Mouse (Mus musculus): ENCODE measurements at regions not wholly inside any gene's neighbourhood (a gene's known extent, or its start where the extent isn't known, plus 50 kb on each side); places are given as distances from the start of the nearest gene placed in this dataset.
A peak's percentile ranks its signal among the peaks of the same experiment; 100 is the strongest.
"Not testable (repeated sequence)": the region's sequence is repeated elsewhere in the genome, so short reads cannot be mapped to it uniquely, and the experiment has no call there.

DNA sequence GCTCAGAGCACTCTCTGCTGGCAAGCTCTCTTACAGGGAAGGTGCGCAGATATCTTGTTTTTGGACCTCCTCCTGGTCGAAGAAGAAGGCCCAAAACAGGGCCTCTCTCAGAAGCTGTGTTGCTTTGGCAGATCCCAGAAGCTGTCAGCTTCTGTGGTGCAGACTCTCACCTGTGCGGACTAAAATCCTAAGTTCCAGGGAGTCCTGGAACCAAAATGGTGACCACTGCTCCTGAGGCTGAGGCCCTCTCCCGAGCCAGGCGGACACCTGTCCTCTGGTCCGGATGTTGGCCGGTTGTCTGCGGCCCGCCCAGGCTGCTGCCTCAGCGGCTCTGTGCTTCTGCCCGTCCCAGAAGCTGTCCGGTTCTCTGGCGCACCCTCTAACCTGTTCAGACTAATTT, 318.6 kb downstream of the Dad1 start:
- not testable (repeated sequence) for H3K27me3 ChIP-seq (ENCODE audit: control insufficient read depth, insufficient read depth, low read length); H3K4me3 ChIP-seq (replicated peaks; ENCODE audit: low read length); H3K9me3 ChIP-seq (ENCODE audit: control insufficient read depth, low read length); ATAC-seq (ENCODE audit: low FRiP score); H3K27ac ChIP-seq; H3K4me1 ChIP-seq (replicated peaks; ENCODE audit: control insufficient read depth, insufficient read depth, low read length); DNase-seq (ENCODE audit: low spot score); H3K9ac ChIP-seq; H3K4me2 ChIP-seq (replicated peaks); H3K36me3 ChIP-seq (replicated peaks; ENCODE audit: control insufficient read depth, insufficient read depth)
- WGBS, result 88% methylated on average over 6 of the region's 13 CpGs

DNA sequence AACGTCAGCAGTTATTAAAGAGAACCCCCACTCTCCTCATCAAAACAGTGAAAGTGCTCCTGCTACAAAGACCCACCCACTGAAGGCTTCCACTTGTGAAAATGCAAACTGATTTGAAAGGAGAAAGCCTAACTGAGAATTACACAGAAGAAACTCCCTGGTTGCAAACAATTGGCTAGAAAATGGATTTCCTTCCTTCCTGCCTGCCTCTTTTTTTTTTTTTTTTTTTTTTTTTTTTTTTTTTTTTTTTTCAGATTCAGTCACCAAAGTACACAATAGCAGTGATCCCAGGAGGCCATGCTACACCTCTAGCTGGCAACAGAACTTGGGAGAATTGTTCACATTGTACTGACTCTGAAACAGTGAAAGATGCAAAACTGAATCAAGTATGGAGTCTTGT, 343.0 kb downstream of the Dad1 start:
- H3K9me3 ChIP-seq (ENCODE audit: control insufficient read depth, low read length), result no peaks in the 10 kb centered on the region
- no peaks in the 10 kb centered on the region for H3K27me3 ChIP-seq (ENCODE audit: control insufficient read depth, insufficient read depth, low read length)
- no peak overlapping the region for H3K4me2 ChIP-seq (replicated peaks)
- no peak overlapping the region for H3K27ac ChIP-seq
- WGBS, result 82% methylated on average over 1 of the region's 1 CpGs
- H3K9ac ChIP-seq, result no peak overlapping the region
- ATAC-seq (ENCODE audit: low FRiP score) (no peak), DNase-seq (ENCODE audit: low spot score) (no peak)
- no peaks in the 10 kb centered on the region for H3K4me1 ChIP-seq (replicated peaks; ENCODE audit: control insufficient read depth, insufficient read depth, low read length)
- H3K4me3 ChIP-seq (replicated peaks; ENCODE audit: low read length), result no peak overlapping the region
- H3K36me3 ChIP-seq (replicated peaks; ENCODE audit: control insufficient read depth, insufficient read depth), result no peaks in the 10 kb centered on the region

DNA sequence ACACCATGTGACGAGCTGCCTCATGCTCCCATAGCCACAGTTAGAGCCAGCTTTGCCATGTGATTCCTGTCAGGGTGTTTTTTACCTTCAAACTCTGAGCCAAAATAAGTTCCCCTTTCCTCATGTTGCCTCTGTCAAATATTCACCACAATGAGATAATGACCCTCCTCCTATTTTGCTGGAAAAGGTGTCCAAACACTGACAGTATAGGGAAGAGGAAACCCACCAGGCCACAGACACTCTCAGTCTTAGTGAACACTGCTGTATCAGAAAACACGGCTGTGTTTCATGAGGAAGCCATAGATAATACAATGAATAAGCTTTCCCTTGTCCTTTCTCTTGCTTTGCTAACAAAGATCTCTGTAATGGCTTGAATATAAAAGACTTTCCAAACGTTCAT, 349.3 kb downstream of the Dad1 start:
- 81% methylated on average over 3 of the region's 3 CpGs for WGBS
- H3K36me3 ChIP-seq (replicated peaks; ENCODE audit: control insufficient read depth, insufficient read depth), result no peaks in the 10 kb centered on the region
- H3K27me3 ChIP-seq (ENCODE audit: control insufficient read depth, insufficient read depth, low read length), result no peaks in the 10 kb centered on the region

DNA sequence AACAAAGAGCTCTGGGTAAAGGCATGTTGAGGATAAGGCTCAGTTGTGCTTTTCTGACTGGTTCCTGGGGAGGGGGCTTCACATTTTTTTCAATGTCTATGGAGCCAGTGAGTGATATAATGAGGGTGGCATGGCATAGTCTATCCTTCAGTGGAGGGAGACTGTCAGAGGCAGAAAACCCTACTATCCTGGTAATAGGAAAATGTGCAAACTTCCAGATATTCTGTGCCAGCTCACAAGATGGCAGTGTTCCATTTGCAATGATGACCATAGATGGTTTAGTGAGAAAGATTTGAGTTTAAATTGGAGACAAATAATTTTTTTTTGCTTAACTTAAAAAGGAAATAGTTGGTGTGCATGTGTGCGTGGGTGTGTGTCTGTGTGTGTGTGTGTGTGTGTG, 352.8 kb downstream of the Dad1 start:
- WGBS, result 95% methylated on average over 1 of the region's 1 CpGs
- Histone ChIP-seq H3K9me3 (ENCODE audit: control insufficient read depth, low read length) (no peaks in the 10 kb centered on the region), H3K4me3 (replicated peaks; ENCODE audit: low read length) (no peak overlapping the region), H3K27me3 (ENCODE audit: control insufficient read depth, insufficient read depth, low read length) (no peaks in the 10 kb centered on the region), H3K36me3 (replicated peaks; ENCODE audit: control insufficient read depth, insufficient read depth) (no peaks in the 10 kb centered on the region), H3K9ac (no peak overlapping the region), H3K4me1 (replicated peaks; ENCODE audit: control insufficient read depth, insufficient read depth, low read length) (no peaks in the 10 kb centered on the region), H3K27ac (no peak overlapping the region), H3K4me2 (replicated peaks) (no peak overlapping the region)
- DNase-seq (ENCODE audit: low spot score), result peak; percentile 52
- ATAC-seq (ENCODE audit: low FRiP score), result no peak

More for the DNA sequence above, 349.3 kb downstream of the Dad1 start:
- H3K27ac ChIP-seq, result no peak overlapping the region
- ATAC-seq (ENCODE audit: low FRiP score), result no peak
- H3K4me1 ChIP-seq (replicated peaks; ENCODE audit: control insufficient read depth, insufficient read depth, low read length), result no peaks in the 10 kb centered on the region
- H3K4me3 ChIP-seq (replicated peaks; ENCODE audit: low read length), result no peak overlapping the region
- no peaks in the 10 kb centered on the region for H3K9me3 ChIP-seq (ENCODE audit: control insufficient read depth, low read length)
- no peak for DNase-seq (ENCODE audit: low spot score)
- H3K9ac ChIP-seq, result no peak overlapping the region
- H3K4me2 ChIP-seq (replicated peaks), result no peak overlapping the region

DNA sequence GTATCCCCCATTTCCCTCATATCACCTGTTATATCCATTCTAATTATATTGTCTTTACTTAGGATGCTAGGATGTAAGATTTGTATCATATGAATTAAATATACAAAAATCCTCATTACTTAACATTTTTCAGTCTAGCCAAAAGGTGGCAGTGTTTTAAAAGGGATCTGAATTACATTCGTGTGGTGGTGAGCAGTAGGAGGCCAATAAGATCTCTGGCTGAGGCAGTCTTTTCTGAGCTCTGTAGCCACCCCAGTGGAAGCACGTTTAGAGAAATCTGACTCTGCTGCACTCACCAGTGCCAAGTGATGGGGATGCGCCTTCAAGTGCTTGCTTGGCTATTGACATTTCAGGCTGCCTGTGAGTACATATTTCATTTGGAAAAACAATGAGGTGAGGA, 372.6 kb downstream of the Dad1 start:
- H3K27me3 ChIP-seq (ENCODE audit: control insufficient read depth, insufficient read depth, low read length), result no peaks in the 10 kb centered on the region
- H3K27ac ChIP-seq, result no peak overlapping the region
- 12% methylated on average over 3 of the region's 3 CpGs for WGBS
- H3K36me3 ChIP-seq (replicated peaks; ENCODE audit: control insufficient read depth, insufficient read depth), result no peaks in the 10 kb centered on the region
- no peaks in the 10 kb centered on the region for H3K4me1 ChIP-seq (replicated peaks; ENCODE audit: control insufficient read depth, insufficient read depth, low read length)
- no peak overlapping the region for H3K9ac ChIP-seq
- no peak overlapping the region for H3K4me2 ChIP-seq (replicated peaks)
- no peak overlapping the region for H3K4me3 ChIP-seq (replicated peaks; ENCODE audit: low read length)
- ATAC-seq (ENCODE audit: low FRiP score), result peak; percentile 72; the same call in 1 of the 2 replicates
- peak; percentile 65 for DNase-seq (ENCODE audit: low spot score)
- no peaks in the 10 kb centered on the region for H3K9me3 ChIP-seq (ENCODE audit: control insufficient read depth, low read length)

DNA sequence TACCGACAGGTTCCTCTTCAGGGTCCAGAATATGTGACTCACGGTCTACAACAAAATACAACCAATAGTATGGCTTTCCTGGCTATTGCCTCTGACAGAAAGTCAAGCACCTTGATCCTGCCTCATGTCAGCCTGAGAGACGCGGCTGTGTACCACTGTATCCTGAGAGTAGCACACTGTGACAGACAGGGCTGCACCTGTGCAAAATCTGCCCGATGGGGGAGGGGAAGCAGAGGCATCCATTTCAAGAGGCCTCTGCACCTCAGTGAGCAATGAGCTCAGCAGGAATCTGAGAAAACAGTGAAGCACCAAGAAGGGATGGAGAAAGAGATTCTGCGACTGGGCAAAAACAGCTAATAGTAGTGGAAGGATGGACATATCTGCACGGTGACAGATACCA, 377.3 kb downstream of the Dad1 start:
- no peak for ATAC-seq (ENCODE audit: low FRiP score)
- H3K4me3 ChIP-seq (replicated peaks; ENCODE audit: low read length), result no peak overlapping the region
- WGBS, result 75% methylated on average over 7 of the region's 7 CpGs
- H3K27ac ChIP-seq, result no peak overlapping the region
- no peak overlapping the region for H3K4me2 ChIP-seq (replicated peaks)
- H3K9ac ChIP-seq, result no peak overlapping the region
- no peaks in the 10 kb centered on the region for H3K27me3 ChIP-seq (ENCODE audit: control insufficient read depth, insufficient read depth, low read length)
- no peak for DNase-seq (ENCODE audit: low spot score)
- H3K4me1 ChIP-seq (replicated peaks; ENCODE audit: control insufficient read depth, insufficient read depth, low read length), result no peaks in the 10 kb centered on the region
- H3K36me3 ChIP-seq (replicated peaks; ENCODE audit: control insufficient read depth, insufficient read depth), result no peaks in the 10 kb centered on the region
- no peaks in the 10 kb centered on the region for H3K9me3 ChIP-seq (ENCODE audit: control insufficient read depth, low read length)

DNA sequence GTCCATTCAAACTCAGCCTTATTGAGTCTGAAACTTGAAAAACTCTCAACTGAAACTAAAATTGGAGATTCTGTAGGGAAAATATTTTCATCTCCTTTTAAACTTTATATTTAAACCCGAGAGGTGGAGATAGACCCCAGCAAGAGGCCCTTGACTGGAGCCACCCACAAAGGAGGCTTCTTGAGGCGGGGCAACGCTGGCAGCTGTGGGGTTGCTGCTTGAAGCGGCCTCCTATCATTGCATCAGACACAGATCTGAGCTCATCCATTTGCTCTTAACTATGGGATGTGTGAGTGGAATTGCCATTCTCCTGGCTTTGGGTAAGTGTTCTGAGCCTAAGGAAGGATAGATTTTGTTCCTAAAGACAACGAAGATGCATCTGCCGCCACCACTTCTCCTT, 378.2 kb downstream of the Dad1 start:
- 62% methylated on average over 6 of the region's 6 CpGs for WGBS

DNA sequence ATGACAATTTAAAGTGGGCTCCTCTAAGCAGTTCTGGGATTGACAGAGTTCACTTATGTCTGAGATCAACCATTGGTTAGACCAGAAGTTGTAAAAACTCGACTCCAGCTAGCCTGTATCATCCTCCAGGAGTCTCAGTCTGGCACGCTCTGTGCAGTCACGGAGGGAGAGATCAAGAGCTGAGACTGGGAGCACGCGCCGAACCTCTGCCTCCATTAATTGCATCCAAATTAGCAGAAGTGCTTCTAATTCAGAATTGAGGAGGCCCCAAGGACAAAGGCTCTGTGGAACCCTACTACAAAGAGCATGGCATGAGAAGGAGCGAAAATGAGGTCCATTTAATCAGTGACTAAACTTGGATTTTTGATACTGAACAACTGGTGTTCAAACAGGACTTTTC, 406.9 kb downstream of the Dad1 start:
- Histone ChIP-seq H3K9ac (no peak overlapping the region), H3K27me3 (ENCODE audit: control insufficient read depth, insufficient read depth, low read length) (no peaks in the 10 kb centered on the region), H3K27ac (no peak overlapping the region), H3K36me3 (replicated peaks; ENCODE audit: control insufficient read depth, insufficient read depth) (no peaks in the 10 kb centered on the region), H3K9me3 (ENCODE audit: control insufficient read depth, low read length) (no peaks in the 10 kb centered on the region), H3K4me2 (replicated peaks) (no peak overlapping the region), H3K4me1 (replicated peaks; ENCODE audit: control insufficient read depth, insufficient read depth, low read length) (no peaks in the 10 kb centered on the region), H3K4me3 (replicated peaks; ENCODE audit: low read length) (no peak overlapping the region)
- ATAC-seq (ENCODE audit: low FRiP score) (no peak), DNase-seq (ENCODE audit: low spot score) (no peak)
- 71% methylated on average over 7 of the region's 7 CpGs for WGBS

More for the DNA sequence above, 378.2 kb downstream of the Dad1 start:
- DNase-seq (ENCODE audit: low spot score), result no peak
- no peak overlapping the region for H3K4me2 ChIP-seq (replicated peaks)
- ATAC-seq (ENCODE audit: low FRiP score), result no peak
- H3K9ac ChIP-seq, result no peak overlapping the region
- H3K36me3 ChIP-seq (replicated peaks; ENCODE audit: control insufficient read depth, insufficient read depth), result no peaks in the 10 kb centered on the region
- no peak overlapping the region for H3K27ac ChIP-seq
- H3K4me3 ChIP-seq (replicated peaks; ENCODE audit: low read length), result no peak overlapping the region
- H3K4me1 ChIP-seq (replicated peaks; ENCODE audit: control insufficient read depth, insufficient read depth, low read length), result no peaks in the 10 kb centered on the region
- no peaks in the 10 kb centered on the region for H3K9me3 ChIP-seq (ENCODE audit: control insufficient read depth, low read length)
- no peaks in the 10 kb centered on the region for H3K27me3 ChIP-seq (ENCODE audit: control insufficient read depth, insufficient read depth, low read length)

DNA sequence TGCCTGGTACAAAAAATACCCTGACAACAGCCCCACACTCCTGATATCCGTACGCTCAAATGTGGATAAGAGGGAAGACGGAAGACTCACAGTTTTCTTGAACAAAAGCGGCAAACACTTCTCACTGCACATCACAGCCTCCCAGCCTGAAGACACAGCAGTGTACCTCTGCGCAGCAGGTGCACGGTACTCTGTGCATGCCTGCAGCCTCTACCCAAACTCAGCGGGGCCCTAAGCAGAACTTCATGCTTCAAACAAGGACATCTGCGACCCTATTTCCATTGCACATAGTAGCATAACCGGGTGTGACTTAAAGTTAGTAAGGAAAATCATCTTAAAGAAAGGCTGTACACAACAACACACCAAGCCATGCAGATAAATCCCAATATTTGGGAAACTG, 408.3 kb downstream of the Dad1 start:
- H3K4me3 ChIP-seq (replicated peaks; ENCODE audit: low read length), result no peak overlapping the region
- ATAC-seq (ENCODE audit: low FRiP score), result no peak
- no peaks in the 10 kb centered on the region for H3K27me3 ChIP-seq (ENCODE audit: control insufficient read depth, insufficient read depth, low read length)
- DNase-seq (ENCODE audit: low spot score), result no peak
- no peak overlapping the region for H3K27ac ChIP-seq
- no peaks in the 10 kb centered on the region for H3K36me3 ChIP-seq (replicated peaks; ENCODE audit: control insufficient read depth, insufficient read depth)
- WGBS, result 96% methylated on average over 9 of the region's 9 CpGs
- no peak overlapping the region for H3K9ac ChIP-seq
- H3K4me1 ChIP-seq (replicated peaks; ENCODE audit: control insufficient read depth, insufficient read depth, low read length), result no peaks in the 10 kb centered on the region
- no peak overlapping the region for H3K4me2 ChIP-seq (replicated peaks)
- no peaks in the 10 kb centered on the region for H3K9me3 ChIP-seq (ENCODE audit: control insufficient read depth, low read length)

DNA sequence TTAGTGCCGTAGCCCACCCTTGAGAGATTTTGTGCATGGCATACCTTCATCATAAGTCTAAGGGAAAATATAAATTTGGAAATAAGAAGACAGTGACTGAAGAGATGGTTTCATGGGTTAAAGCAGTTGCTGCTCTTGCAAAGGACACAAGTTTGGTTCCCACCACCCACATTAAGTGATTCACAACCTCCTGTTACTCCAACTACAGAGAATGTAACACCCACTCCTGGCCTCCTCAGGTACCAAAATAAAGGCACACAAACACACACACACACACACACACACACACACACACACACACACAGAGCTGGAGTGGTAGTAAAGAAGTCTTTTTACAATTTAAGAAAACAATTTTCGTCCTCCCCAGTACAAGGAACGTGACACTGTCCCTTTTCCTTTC, 421.4 kb downstream of the Dad1 start:
- DNase-seq (ENCODE audit: low spot score) (no peak), ATAC-seq (ENCODE audit: low FRiP score) (no peak)
- Histone ChIP-seq H3K27me3 (ENCODE audit: control insufficient read depth, insufficient read depth, low read length) (no peaks in the 10 kb centered on the region), H3K4me3 (replicated peaks; ENCODE audit: low read length) (no peak overlapping the region), H3K4me1 (replicated peaks; ENCODE audit: control insufficient read depth, insufficient read depth, low read length) (no peaks in the 10 kb centered on the region), H3K36me3 (replicated peaks; ENCODE audit: control insufficient read depth, insufficient read depth) (no peaks in the 10 kb centered on the region), H3K4me2 (replicated peaks) (no peak overlapping the region), H3K9me3 (ENCODE audit: control insufficient read depth, low read length) (no peaks in the 10 kb centered on the region), H3K9ac (no peak overlapping the region), H3K27ac (no peak overlapping the region)
- WGBS, result 90% methylated on average over 3 of the region's 3 CpGs
